Mouse (Mus musculus) right cerebral cortex, adult 2 months (tissue): ENCODE results near the gene Rtn4.

Experiments used
- DNase-seq, 2 experiments: peaks; one replicate each; pipeline ENCODE4 v3.0.0; 2021 to 2022; ENCODE audit warnings: low spot score in 2 of 2

Gene Rtn4

DNA sequence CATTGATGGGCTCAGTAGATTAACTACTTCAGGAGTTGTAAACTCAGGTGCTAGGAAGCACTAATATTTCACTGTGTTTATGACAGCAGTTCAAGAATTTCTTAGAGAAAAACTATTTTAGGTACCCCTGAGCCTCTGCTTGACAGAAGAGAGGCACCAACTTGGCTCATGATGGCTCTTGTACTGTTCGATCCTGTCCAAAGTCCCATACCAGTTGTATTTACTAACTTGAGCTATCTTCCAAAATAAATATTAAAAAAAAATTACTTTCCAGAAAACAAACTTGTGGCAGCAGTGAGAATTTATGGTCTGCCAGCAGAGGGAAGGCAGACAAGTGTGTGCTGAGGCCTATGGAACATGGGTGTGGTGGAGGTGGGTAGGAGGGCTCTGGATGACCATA, 70.0 kb downstream of the Rtn4 start:
- DNase-seq, result no peak

DNA sequence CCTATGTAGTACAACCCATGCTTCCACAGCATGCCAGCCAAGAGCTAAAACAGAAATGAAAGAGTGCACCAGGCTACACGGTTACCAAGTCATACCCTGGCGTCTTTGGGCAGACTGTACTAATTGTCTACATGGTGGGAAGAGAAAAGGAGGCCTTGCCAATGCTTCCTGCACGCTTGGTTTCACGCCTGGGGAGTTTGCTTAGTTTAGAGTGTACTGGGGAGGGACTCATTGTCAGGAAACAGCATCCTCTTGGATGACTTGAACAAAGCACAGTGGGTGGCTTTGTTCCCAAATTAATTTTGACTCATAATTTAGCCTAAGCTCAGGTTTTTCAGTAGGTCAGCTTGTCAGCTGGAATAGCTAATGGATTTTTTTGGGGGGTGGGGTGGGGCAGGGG, 72.3 kb downstream of the Rtn4 start:
- no peak for DNase-seq

DNA sequence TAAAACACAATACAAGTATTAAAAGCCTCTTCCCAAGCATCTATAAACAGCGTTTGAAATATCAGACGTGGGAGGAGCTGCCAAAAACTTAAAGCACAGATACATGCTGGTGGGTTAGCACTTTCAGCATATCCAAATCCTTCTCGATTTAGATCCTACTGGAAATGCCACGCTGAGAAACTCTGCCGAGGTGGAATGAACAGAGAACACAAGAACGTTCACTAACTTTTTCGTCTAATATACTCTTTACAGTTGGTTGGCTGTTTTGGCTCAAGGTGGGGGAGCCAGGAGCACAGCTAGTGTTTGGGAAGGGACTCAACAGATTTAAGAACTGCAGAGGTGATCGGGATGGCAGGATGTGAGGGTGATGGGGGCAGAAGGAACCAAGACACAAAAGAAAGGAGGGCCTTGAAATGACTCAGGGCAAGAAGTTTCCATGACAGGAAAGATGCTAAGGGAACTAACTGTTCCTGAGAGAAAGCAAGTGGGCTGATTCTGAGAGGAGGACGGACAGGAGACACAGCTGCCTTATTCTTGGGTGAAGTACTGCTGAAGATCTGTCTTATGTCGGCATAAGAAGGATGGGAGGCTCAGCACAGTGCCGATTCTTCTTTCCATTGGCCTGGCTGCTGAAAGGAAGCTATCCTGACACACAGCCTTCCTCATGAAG, 73.7 kb downstream of the Rtn4 start:
- DNase-seq, result peak; percentile 62 to 68

DNA sequence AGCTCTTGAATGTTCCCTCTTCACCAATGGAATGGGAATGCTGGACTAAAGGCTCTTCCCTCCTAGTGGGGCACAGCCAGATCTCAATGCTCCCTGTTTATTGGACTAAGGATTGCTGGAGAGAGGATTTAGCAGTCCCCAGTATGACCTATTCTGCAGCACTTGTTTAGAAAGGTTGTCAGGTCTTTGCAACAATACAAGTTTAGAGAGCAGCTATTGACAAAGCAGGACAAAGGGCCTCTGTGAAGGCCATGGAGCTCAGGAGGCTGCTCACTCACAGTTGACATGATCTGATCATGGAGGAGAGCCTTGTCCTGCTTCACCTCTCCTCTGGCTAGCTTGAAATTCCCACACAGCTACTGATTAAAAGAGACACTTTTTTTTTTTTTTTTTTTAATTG, 75.8 kb downstream of the Rtn4 start:
- no peak for DNase-seq

- DNase-seq, result no peak
Observed at GRCm38 (mm10) chr11:29770666-29771400, 78.1 kb downstream of the Rtn4 start.

GRCm38 (mm10) chr11:29772279-29772678, 79.5 kb downstream of the Rtn4 start:
- DNase-seq, result no peak

- no peak for DNase-seq
Observed at GRCm38 (mm10) chr11:29774296-29774695, 81.5 kb downstream of the Rtn4 start.

DNA sequence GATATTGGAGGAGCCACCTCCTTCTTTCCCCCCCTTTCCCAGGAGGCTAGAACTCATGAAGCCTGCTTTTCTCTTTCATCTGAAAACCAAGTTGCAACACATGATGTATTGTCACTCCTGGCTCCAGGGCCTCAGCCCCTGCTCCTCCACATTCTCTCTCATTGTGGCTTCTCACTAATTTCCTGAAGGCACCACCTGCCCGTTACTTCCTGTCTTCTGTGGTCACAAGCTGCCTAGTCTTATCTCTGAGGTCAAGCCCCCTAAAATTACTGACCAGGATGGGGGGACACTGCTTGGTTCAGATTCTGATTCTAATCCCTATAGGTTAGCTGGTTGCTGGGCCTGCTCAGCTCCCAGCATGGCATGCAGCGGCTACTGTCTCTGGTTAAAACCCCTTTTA, 82.0 kb downstream of the Rtn4 start:
- no peak for DNase-seq

- peak; percentile 67 for DNase-seq
Observed at GRCm38 (mm10) chr11:29777964-29778363, 85.2 kb downstream of the Rtn4 start.

GRCm38 (mm10) chr11:29778936-29779335, 86.2 kb downstream of the Rtn4 start:
- no peak for DNase-seq

DNA sequence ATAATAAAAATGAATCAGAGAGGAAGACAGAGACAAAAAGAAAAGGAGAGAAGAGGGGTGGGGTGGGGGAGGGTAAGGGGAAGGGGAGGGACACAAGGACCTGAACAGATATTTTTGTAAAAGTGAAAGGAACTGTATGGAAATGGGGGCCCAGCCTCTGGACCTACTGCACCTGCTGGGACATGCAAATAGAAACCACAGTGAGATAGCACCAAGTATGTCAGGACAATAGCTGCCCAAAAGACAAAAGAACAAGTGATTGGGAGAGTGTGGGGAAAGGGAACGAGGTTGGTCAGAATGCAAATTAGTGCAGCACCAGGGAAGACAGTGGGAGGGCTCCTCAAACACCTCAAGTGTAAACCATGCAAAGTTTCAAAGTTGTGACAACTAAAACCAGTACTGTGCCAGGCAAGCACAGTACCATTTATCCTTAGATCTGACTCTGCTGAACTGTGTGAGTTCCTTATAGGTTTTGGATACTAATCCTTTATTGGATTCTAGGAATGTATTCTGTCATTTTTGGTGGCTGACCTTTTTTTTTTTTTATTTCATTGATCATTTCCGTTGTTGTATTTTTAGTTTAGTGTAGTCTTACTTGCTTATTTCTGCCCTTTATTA, 86.8 kb downstream of the Rtn4 start:
- no peak for DNase-seq

DNA sequence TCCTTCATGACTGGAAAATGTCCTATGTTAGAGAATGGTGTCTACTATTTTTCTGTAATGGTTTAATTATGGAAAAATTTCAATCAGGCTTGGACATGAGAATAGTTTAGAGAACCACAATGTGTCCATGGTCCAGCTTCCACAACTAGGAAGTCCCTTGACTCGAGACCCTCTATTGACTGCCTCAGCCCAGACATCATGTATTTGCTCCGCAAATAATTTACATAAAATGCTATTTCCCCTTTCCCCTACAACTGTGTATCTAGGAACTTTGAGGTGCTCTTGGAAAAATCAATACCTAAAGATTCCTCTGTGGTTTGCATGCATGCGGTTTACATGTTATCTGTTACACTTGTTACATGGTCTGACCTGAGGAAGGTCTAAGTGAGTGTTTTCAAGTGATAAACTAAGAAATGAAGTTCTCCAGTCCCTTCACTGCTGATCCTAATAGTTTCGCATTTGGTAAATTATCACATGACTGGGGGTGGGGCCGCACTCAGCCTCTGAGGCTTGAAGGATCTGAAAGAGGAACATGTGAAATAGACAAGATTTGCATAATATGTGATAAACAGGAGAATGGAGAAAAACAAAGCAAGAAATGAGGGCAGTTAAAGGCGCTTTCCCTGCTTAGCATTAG, 94.0 kb downstream of the Rtn4 start:
- DNase-seq, result no peak

DNA sequence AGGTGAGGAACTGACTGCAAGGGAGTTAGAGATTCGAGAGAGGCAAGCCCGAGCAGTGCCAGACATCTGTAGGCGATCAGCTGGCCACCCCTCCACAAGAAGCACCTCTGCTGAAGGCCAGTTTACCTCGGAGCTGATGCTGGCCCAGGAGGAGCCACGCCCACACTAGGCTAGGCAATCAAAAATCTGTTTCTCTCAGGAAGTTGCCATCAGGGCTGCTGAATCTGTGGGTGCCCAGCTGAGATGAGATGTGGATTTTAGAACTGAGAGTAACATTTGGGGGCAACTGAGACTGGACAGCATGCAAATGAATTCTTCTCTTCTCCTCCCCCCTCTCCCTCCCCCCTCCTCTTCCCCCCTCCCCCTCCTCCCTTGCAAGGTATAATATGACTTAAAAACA, 94.7 kb downstream of the Rtn4 start:
- peak in 1 of 2 experiments; percentile 59 for DNase-seq

GRCm38 (mm10) chr11:29788499-29788898, 95.8 kb downstream of the Rtn4 start:
- DNase-seq, result no peak

- DNase-seq, result peak; percentile 87 to 91
Observed at GRCm38 (mm10) chr11:29788921-29789638, 96.3 kb downstream of the Rtn4 start.

GRCm38 (mm10) chr11:29790796-29791195, 98.0 kb downstream of the Rtn4 start:
- no peak for DNase-seq
